Mouse (Mus musculus): ENCODE data around the gene Ogfod1.

GRCm38 (mm10) chr8:94087964-94088363, 51.0 kb downstream of the Ogfod1 start:
- TF ChIP-seq CTCF (IDR thresholded peaks at IDR 0.05; ENCODE audit: extremely low read depth, insufficient read depth, insufficient read length, insufficient replicate concordance) (no peak), POLR2A (IDR thresholded peaks at IDR 0.05; ENCODE audit: low read depth, low read length) (no peak)
